Mouse (Mus musculus): ENCODE measurements around the gene Dhrs7.

The Dhrs7 gene

DNA sequence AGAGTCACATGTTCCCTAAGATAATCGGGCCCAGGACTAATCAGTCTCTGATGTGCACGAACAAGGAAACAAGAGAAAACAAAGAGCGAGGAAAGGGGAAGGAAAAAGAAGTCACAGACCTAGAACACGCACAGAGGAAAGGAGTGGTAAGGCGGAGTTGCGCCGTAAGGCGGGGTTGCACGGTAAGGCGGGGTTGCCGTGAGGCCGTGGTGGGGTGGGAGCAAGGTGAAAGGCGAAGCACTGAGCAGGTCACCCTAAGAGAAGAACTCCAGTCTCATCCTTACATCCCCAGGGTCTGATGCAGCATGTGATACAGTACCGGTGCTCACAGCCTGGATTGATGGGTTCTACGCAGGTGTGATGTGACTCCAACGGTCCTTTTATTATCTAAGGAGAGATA, 8.9 kb downstream of the Dhrs7 start:
- no peak for DNase-seq (ENCODE audit: low spot score)

DNA sequence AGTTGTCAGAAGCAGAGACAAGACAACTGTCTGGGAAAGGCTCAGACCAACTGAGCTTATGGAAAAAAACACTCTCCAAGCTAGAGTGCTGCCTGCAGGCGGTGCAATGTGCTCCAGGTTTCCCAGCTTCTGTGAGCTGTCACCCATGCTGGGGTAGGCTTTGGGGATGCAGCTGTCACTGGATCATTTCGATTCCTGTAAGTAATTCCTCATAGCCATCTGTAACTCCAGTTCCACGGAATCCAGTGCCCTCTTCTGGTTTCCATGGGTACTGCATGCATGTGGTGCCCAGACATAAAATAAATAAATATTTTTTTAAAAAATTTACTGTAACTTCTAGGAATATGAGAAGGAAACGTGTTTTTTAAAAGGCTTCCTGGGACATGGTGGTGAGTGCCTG, 10.0 kb downstream of the Dhrs7 start:
- peak; percentile 32 for DNase-seq (ENCODE audit: low spot score)

DNA sequence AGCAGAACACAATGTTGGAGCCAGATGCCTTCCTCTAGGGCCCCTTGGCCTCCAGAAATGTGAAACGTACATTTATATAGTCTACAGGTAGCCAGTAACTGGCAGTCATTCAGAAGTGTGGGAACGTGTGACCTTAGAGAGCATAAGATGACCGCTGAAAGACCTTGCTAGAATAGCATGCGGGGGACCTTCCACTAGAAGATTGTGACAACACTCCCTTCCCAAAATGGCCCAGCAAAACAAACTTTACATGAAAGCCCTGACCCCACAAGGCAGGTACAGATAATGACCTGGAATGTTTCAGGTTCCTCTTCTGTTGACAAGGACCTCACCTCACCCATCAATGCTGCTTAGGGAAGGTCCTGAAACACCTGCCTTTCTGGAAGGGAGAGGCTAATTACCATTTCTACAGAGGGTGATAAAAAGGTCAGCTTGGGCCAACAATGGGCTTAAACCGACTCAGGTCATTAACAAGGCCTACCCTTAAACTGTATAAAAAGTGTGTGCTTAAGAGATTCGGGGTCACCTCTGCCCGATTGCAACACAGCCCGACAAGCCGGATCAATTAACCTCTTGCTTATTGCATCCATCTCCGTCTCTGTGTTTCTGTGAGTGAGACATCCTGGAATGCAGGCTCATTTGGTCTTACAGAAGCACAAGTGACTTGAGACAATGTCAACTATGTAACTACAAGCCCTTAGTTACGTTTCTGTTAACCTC, 14.9 kb downstream of the Dhrs7 start, which contains the start of gene Gm4756:
TSS of gene Gm4756 (minus strand) at position 51 of the 720 bp plus-strand sequence.
- DNase-seq (ENCODE audit: low spot score), result no peak

DNA sequence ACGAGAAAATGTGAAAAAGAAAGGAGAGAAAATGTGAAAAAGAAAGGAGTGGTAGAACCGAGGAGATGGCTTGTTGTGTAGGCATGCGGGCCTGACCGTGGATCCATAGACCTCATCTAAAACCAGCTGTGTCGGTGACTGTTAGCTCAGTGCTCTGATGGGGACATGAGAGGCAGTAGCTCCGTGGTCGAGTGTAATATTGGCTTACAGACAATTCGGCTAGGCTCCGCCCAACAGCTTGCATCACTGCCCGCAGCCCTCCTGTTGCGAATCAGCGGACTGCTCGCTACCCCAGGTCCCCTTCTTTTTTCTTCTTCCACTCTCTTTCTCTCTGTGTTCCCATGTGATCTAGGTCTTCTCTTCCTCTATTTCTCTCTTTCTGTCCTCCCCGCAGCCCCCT, 15.8 kb downstream of the Dhrs7 start:
- no peak for DNase-seq (ENCODE audit: low spot score)

DNA sequence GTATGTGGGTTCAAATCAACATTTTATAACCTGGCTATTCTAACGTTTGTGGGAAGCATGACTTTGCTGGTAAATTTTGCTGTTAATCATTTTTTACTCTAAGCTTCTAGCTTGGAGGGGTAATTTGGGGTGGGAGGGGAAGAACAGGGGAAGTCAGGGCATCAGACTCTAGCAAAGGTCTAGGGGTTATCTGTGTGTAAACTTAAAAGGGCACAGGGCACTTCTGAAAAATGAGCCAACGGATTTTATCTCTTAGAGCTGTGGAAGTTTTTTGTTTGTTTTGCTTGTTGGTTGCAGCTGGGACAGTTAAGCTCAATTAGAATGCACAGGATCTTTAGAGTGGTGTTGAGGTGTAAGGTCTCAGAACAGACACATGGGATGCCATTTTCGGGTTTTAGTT, 26.7 kb downstream of the Dhrs7 start:
- no peak for DNase-seq (ENCODE audit: low spot score)

DNA sequence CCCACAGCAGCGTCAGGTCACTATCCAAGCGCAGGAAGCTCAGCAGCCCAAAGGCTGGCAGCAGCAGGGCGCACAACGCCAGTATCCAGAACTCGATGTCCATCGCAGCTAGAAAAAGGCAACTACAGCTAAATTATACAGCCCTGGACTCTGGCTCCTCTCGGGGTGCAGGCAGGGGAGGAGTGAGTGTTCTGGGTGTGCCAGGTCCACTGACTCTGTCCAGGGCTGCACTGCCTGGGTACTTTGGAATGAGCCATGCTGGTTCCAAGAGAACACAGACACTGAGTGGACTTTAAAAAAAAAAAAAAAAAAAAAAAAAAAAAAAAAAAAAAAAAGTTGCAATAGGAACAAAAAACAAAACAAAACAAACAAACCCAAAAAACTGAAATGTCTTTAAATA, 36.0 kb downstream of the Dhrs7 start:
- DNase-seq (ENCODE audit: low spot score), result no peak

DNA sequence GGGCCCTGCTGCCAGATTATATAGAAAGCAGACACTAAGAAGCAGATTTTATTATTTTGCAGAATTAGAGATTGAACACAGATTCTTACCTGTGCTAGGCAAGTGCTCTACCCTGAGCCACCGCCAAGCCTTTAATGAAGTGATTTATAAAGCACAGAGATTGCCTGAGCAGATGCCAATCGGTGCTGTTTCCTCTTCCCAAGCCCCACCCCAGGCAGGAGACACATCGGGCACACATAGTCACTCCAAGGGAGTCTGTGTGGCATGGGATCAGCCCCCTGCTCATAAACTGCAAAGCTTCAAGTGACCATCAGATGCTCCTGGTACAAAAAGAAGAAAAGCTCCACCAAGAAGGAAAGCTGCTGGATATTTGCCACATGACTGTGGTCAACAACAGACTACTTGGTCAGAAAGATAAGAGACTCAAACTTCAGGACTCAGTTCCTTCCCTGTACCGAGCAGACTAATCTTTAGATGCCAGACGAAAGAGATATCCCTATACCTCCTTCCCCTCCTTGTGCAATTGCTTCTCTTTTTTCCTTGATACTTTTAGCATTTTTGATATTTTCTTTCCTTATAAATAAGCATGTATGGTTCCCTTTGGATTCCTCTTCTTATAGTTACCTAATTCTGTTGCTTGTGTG, 41.7 kb downstream of the Dhrs7 start:
- no peak for DNase-seq (ENCODE audit: low spot score)

DNA sequence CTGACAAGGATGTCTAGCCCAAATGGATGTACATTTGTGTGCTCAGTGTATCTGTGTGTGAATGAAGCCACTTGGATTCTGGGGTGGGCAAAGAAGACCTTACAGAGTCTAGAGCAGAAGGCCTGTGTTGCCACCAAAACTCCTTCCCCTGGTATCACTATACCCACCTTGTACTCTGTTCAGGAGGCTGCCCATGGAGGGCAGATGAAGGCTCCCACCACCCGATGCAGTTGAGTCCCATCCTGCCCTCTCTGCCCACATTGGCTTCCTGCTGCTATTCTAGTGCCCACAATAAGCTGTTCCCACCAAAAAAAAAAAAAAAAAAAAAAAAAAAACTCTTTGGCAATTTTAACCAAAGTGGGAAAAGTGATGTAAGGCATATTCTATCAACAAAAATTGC, 43.3 kb downstream of the Dhrs7 start:
- DNase-seq (ENCODE audit: low spot score), result no peak

DNA sequence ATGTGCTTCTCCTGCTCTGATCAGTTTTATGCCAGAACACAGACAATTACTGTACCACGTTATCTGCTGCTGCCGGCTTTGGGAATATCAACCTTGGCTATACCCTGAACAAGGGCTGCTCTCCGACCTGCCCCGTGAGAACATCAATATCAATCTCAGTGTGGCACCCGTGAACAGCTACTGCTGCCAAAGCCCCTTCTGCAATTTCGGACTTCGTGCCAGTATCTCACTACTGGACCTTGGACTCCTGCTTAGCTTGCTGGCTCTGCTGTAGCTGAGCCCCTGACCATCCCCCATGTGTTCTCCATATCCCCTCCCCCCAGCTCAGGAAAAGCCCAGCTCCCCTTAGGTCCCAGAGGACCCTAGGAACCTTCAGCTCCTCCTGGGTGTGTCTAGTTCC, 43.9 kb downstream of the Dhrs7 start:
- DNase-seq (ENCODE audit: low spot score), result no peak

DNA sequence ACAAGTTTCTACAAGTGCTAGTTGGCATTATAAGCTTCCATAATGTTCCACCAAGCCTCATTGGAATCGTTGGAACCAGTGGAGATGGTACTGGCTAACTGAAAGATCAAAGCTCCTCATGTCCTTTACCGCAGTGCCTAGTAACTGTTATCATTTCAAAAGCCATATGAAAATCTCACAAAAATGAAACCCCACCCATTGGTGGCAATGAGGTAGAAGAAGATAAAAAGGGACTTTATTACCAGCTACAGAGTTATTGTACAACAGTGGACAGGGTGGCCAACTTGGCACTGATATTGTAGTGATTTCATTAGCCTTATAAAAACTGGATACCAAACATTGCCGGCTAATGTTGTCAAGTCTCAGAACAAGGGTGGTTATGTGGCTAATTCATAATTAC, 52.7 kb downstream of the Dhrs7 start:
- no peak for DNase-seq (ENCODE audit: low spot score)

Measured in left cerebral cortex, adult 11 months (tissue).